Mouse (Mus musculus) right cerebral cortex, adult 18-20 months (tissue): ENCODE measurements around the gene Plscr1.

ENCODE experiments used
- DNase-seq: peaks from one replicate; pipeline ENCODE4 v3.0.0; 2022; ENCODE audit warnings: mixed read lengths

Plscr1 gene

DNA sequence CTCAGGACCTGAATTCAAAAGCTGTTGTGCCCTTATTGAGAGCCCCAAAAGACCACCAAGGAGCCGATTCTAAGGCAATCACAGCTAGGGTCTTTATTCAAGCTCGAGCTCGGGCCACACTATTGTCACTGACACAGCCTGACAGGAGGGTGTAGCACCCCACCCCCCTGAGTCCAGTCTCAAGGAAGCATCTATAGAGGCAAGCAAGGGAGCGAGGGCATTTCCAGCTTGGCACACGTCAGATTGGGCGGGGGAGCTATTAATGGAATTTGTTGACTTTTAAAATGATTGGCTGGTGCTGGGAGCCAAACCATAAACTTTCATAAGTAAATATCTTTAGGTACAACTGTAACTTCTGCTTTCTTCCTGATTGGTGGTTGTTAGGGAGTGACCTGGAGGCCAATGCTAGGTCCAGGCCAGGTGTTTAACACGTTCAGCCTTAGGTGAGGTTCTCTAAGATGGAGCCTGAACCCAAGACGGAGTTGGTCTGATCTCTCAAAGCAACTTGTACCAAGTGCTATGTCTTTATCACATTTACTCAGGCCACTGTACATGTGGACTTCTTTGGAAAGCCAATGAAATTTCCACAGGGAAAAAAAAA, 56.2 kb downstream of the Plscr1 start:
- no peak for DNase-seq

DNA sequence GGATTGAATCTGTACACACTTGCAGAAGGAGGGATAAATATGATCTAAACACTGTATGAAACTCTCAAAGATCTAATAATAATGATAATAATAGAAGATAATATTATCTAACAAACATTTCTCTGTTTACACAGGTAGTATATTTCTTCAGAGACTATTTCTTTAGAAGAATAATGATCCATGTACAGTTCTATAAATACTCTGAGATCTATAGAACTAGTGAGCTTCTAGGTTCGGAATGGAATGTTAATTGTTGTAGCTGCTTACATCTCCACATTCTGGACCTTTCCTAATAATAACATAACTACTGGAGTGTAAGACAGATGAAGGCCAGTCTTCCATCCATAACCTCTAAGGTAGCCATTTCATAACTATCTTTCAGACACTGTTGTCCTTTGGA, 59.5 kb downstream of the Plscr1 start, which contains the start of gene 1700057G04Rik:
Gene 1700057G04Rik (plus strand): TSS at position 301 of the 400 bp plus-strand sequence.
- DNase-seq: no peak

DNA sequence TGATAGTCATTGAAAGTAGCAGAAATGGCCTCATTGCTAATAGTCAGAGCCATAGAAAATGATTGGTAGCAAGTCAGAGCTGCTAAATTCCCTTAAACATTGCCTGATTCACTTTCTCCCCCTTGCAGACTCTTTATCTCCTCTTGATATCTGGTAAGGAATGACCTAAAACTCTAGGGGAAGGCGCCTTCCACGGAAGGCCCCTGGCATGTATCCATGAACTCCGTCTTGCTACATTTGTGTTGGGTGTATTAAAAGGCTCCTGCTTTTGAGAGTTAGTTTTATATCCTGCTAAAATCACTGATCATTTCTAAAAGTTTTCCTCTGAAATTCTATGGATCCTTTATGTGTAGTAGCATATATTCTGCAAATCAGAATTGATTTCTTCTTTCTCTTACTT, 67.2 kb downstream of the Plscr1 start:
- no peak for DNase-seq
